Mouse (Mus musculus) spleen, postnatal 36 days (tissue): Measurements from ENCODE around the gene Fam50a.

Experiments
- DNase-seq, 2 experiments: peaks; one replicate each; pipeline ENCODE4 v3.0.0; 2022; ENCODE audit warnings: low spot score in 2 of 2, mixed read lengths in 1 of 2

Gene Fam50a

GRCm38 (mm10) chrX:74312540-74313464 is at the start of gene Fam50a:
Gene Fam50a, plus strand, starts transcription at chrX:74313033.
- peak; percentile 88 to 90 for DNase-seq

DNA sequence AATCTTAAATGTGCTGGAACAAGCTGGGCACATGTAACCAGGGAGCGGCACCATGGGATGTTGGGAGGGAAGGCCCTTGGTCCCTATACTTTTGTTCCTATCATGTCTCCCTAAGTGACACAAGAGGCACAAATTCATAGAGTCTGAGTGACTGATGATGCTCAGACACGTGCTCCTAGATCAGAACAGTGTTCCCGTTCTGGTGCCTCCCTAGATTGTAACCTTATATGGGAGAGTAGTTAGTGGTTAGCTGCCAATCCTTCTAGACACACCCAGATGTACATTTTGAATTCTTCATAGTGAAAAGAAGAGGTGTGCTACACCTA is 43.1 kb upstream of the Fam50a start:
- DNase-seq, result no peak

DNA sequence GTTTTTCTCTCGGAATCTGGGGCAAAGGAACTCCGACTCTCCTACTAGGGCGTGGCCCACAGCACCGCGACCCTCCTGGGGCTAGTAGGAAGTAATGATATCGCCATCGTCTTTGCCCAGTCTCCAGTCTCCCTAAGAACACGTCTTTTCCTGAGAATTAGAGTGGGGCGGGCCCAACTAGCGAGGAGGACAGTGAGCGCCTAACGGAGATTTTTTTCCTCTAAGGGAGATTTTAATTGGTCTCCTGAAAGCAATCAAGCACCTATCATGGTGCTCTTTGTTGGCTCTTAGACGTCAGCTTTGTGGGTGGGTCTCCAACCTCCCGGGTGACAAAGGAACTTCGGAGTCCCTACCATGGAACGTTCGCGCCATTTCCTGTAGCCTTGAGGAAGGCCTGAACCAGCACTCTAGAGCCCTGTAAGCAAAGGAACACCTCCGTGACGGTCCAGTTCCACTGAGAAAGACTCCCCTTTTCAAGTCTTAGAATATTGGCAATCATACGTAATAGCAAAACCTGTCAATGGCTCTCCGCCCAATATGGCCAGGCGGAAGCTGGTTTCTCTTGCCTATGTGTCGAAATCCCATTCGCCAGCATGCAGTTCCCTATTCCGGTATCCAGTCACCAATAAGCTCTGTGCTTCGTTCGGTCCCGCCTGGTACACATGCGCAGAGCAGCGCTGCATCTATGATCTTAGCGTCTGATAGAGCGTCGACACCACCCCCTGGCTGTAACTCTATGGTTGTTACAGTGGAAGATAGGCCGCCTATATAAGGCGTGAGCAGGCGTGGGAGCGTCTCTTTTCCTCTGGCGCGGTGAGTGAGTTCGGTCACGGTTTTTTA is 42.6 kb upstream of the Fam50a start, which contains the start of gene Rpl10:
TSS of gene Rpl10 (plus strand) at position 751 of the 840 bp plus-strand sequence.
- peak; percentile 91 to 92 for DNase-seq

DNA sequence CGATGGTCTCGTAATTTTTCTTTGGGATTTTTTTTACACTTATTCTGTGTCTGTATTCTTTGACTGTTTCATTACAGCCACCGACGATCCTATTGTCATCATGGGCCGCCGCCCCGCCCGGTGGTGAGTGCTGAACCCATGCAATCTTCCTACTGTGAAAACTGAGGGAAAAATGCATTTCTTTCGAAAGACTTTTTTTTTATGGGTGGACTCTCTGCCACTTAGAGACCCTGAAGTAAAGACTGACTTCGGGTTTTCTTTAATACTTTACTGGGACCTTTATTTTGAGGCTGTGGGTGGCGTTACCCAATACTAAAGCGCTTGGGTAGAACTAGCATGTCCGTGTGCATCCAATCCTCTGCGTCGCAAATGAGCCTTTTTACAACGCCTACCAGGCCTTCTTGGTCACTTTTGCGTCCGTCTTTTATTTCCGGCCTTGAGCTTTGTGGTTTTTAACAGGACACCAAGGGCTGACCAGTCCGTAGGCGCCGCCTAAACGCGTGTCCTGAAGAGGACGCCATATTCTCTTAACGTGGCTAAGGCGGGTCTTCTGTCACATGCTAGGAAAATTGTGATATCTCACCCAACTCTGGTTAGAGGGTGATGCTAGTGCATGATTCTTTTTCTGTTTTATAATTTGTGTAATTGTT is 41.8 kb upstream of the Fam50a start:
- DNase-seq, result peak in 1 of 2 experiments; percentile 17

DNA sequence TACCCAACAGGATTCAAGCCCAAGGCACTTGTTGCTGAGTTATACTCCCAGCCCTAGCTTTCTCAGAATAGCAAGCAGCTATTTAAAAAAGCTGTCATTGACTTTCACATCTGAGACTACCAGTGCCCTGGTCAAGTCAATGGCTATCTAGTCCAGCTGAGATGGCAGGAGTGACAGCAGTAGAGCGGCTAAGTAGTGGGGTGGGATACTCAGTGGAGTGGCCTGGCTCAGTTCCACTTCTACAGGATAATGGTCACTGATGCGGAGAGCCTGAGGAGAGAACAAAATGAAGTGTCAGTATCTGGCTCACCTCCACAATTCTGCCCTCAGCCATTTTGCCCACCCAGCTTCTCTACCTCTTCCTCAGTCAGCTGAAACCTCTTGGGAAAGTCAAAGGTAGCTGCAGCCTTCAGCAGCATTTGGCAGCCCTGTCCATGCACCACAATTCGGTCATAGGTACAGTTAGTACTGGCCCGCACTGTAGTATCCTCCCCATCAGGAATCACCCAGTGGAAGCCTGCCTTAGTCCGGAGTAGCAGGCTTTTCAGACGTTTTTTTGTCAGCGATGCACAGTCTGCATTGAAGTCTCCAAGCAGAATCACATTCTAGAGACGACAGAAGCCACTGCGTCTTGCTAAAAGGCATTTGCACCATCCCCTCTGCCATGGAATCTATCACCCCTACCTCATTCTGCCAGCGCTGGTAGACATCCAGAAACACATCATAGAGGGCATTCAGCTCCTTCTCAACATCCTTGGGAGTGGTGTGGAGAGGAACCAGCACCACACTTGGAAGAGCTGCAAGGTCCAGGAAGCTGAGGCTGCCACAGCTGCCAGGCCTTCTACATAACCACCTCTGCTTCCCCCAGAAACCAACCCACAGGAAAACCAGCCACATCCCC is 39.2 kb upstream of the Fam50a start:
- no peak for DNase-seq

DNA sequence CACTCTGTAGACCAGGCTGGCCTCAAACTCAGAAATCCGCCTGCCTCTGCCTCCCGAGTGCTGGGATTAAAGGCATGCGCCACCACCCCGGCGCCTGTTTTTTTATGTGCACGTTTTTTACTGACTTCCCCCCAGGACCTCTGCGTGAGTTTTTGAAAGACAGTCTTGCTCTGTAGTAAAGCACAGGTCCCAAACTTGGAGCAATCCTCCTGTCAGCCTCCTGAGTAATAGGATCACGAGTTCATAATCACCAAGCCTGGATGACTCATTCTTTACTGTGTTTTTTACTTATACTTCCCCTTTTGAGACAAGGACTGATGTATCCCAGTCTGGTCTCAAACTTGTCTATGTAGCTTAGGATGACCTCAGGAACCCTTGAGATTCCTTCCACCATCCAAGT is 34.9 kb upstream of the Fam50a start:
- DNase-seq, result no peak

DNA sequence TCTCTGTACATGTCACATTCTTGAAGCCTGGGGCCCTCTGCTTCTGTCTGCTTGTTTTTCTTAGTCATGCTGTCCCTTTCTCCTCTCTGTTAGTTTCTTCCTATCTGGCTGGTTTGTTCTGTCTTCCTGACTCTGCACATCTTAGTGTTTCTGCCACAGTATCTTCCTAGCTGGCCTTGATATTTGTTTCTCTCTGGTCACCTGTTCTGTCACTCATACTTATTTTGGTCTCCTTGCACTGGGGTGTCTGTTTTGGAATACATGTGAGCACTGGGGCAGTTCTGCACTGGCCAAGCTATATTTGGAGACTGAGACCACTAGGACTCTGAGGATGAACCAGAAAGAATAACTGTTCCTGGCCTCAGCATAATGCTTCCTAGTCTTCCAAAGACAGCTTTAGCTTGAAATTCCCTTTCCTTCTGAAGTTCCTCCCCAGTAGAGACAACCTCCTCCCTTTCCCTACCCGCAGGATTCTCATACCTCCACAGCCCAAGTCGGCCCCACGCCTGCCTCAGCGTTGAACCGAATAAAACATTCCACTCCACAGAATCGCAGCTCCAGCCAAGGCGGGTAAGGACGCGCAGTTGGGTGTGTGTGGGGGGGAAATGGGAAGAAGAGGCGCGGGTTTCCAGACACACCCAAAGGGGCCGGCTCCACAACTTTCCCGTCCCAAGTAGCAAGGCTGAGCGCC is 31.6 kb upstream of the Fam50a start:
- no peak for DNase-seq

GRCm38 (mm10) chrX:74281732-74282394 is 31.0 kb upstream of the Fam50a start, which contains the start of the genes Taz and Dnase1l1:
Gene Taz, plus strand, starts transcription at chrX:74281912.
Gene Dnase1l1, minus strand, starts transcription at chrX:74282337.
- DNase-seq, result peak; percentile 82

DNA sequence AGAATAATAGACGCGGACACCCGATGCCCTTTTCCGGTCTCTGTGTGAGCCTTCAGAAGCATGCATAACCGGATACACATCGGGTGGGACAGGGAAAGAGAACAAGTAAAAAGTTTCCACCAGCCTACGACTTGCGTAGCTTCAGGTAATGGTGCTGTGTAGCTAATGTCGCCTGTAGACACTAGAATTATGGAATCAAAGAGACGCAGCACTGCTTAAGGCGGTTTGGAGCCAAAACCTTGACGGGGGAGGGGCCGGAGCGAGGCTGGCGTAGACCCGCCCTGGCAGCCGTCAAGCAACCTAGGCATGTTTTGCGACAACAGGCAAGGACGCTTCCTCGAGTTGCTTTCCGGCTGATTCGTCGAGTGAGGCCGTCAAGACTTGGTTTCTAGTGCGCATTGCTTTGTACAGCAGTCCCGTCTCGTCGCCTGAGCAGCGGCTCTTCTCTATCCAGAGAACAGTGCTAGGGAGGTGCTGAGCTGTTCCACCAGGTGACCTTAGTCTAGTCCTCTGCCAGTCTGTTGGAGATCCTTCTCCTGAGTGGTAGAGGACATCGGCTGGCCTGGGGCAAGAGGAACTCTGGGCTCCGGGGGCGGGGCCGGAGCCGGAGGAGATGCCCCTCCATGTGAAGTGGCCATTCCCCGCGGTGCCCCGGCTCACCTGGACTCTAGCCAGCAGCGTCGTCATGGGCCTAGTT is 30.3 kb upstream of the Fam50a start:
- peak; percentile 84 to 88 for DNase-seq

DNA sequence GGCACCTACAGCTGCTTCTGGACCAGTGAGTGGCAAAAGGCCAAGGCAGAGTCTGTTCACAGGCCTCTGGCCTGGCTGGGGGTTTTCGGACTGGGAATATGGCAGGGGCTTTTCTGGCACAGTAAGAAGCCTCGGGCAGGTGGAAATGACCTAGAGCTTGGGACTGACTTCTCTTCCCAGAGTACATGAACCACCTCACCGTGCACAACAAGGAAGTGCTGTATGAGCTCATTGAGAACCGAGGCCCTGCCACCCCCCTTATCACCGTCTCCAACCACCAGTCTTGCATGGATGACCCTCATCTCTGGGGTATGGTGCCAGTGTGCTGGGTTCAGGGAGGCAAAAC is 29.8 kb upstream of the Fam50a start:
- DNase-seq, result no peak

DNA sequence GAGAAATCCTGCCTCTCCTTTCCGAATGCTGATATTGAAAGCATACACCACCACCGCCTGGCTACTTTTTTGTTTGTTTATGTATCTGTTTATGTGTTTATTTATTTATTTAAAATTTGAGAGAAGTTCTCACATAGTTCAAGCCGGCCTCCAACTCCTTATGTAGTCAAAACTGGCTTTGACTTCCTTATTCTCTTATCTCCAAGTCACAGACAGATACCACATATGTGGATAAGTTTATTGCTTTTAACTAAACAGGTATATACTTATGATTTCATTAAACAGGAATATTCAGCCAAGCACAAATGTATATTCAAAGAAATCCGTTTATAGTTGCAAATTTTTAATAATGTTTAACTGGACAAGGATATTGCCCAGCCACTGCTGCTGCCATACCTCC is 19.4 kb upstream of the Fam50a start:
- no peak for DNase-seq

GRCm38 (mm10) chrX:74296538-74297448 is 16.0 kb upstream of the Fam50a start, which contains the start of gene Atp6ap1:
Gene Atp6ap1, plus strand, starts transcription at chrX:74297097.
- DNase-seq, result peak; percentile 94 to 95

DNA sequence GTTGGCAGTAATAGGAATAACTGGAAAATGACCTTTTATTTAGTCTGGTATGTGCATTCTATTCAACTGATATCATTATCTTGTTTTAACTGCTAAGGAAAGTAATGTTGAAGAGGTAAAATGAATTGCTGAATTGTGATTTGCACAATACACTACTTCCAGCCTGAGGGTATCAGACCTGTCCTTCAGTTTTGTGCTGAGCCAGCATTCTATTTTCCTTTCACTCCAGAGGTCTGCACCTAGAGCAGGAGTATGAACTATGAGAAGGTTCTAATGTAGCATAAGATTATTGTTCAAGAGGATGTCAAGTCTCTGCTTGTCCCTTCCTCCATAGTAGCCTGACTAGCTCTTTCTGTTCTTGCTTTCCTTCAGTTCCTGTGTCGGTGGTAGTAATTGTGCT is 14.5 kb upstream of the Fam50a start:
- no peak for DNase-seq

DNA sequence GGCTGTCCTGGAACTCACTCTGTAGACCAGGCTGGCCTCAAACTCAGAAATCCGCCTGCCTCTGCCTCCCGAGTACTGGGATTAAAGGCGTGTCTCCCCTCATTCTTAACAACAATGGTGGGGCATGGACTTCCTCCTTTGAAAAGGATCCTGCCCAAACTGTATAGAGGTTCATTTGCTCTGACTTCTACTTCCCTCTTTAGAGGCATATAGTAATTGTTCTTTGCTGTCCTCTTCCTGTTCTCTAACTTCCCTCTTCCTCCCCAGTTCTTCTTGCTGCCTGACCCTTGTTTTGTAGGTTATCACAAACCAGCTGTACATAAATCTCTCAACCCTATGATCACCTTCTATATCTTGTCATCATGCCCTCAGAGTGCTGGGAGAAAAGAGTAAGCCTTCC is 13.1 kb upstream of the Fam50a start:
- peak; percentile 17 to 41 for DNase-seq

GRCm38 (mm10) chrX:74304867-74305700 is 7.7 kb upstream of the Fam50a start, which contains the start of gene Gdi1:
Gene Gdi1, plus strand, starts transcription at chrX:74304998.
- peak; percentile 61 to 69 for DNase-seq

- peak; percentile 51 to 64 for DNase-seq
Measured at GRCm38 (mm10) chrX:74328725-74329161, 15.9 kb downstream of the Fam50a start, which contains the start of gene Plxna3. Gene Plxna3, plus strand, starts transcription at chrX:74329066.

DNA sequence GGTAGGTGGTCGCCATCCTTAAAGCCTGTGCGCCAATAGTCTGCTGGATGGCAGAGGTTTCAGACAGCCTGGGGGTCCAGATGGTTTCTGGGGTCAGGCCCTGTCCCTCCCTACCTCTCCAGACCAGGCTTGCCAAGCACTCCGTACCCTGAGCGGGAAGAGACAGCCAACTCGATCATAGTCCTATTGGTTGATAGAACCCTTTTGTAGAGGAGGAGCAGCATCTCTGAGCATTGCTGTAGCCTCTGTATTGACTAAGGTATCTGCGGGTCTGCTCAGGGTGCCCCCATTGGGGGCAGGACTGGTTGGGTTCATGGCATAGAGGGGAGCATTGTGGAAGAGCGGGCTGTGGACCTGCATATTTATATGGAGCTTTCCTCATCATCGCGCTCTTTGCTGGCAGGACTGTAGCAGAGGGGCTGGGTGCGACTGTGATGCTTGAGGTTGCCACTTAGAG is 16.4 kb downstream of the Fam50a start:
- no peak for DNase-seq
